Mouse (Mus musculus) bone marrow, adult 2 months (tissue): ENCODE data around the gene Gamt.

Source experiments
- CTCF ChIP-seq: fragments of 200-500 bp; IDR thresholded peaks from 2 replicates; pipeline ENCODE4 v1.5.1; 2011; ENCODE audit warnings: low read length, control low read depth; ENCODE audit not compliant: control insufficient read depth, insufficient read depth
- POLR2A ChIP-seq: fragments of 200-500 bp; IDR thresholded peaks from 2 replicates; pipeline ENCODE4 v1.6.1; 2011; ENCODE audit warnings: low read depth, mild to moderate bottlenecking, control low read depth, low read length, borderline replicate concordance; ENCODE audit not compliant: control insufficient read depth

DNA sequence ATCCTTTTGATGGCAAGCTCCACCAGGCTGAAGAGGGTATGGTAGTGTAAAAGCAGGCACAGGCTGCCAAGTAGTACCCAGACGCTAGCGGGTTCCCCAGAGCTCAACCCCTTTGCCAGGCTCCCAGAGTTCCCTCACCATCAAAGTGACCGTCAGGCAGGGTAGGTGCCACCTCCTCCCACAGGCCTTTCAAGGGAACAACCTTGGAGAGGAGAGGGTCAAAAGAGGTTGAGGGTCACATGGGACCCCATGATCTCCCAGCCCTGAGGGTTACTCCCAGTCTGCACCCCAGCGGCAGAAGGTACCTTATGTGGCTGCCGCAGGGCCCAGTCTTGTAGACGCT lies 1.4 kb downstream of the Gamt start:
- TF ChIP-seq CTCF (no peak), POLR2A (no peak)
